Mouse (Mus musculus): Measurements from ENCODE around the gene Mov10.

DNA sequence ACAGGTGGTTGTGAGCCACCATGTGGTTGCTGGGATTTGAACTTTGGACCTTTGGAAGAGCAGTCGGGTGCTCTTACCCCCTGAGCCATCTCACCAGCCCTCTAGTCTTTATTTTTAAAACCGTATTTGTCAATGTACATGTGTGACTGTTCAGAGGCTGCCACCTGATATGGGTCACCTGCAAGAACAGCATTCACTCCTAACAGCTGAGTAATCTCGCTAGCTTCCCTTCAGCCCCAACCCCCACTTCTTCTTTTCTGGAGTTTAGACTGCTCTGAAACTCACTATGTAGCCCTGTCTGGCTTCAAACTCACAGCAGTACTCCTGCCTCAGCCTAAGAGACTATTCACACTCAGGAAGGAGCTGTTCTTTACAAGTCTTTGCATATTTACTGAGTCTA, 4.0 kb upstream of the Mov10 start:
- TF ChIP-seq CTCF (IDR thresholded peaks at IDR 0.05; ENCODE audit: borderline replicate concordance, control insufficient read depth, extremely low read depth, insufficient read depth, low read length, poor library complexity) = no peak
- TF ChIP-seq POLR2A (IDR thresholded peaks at IDR 0.05; ENCODE audit: control insufficient read depth, extremely low read depth, insufficient read depth, low read length, poor library complexity) = no peak
